Mouse (Mus musculus): ENCODE results near the gene Vgll4.

The Vgll4 gene

DNA sequence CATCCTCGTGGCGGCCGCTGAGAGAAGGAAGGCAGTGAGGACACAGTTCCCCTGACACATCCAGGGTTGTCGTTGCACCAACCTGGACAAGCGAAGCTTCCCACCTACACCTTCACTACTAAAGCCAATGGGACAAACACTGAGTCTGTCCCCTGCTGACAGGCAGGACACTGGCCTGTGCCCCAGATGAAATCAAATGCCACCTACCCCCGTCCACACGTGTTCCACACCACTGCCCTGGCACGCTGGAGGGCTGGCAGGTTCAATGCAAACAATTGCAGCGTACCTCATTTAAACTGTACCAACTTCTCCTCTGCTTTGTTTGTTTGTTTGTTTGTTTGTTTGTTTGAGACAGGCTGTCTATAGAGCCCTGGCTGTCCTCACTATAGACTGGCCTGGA, 50.8 kb downstream of the Vgll4 start:
- no peak for DNase-seq (ENCODE audit: low spot score in 2 of 2)

DNA sequence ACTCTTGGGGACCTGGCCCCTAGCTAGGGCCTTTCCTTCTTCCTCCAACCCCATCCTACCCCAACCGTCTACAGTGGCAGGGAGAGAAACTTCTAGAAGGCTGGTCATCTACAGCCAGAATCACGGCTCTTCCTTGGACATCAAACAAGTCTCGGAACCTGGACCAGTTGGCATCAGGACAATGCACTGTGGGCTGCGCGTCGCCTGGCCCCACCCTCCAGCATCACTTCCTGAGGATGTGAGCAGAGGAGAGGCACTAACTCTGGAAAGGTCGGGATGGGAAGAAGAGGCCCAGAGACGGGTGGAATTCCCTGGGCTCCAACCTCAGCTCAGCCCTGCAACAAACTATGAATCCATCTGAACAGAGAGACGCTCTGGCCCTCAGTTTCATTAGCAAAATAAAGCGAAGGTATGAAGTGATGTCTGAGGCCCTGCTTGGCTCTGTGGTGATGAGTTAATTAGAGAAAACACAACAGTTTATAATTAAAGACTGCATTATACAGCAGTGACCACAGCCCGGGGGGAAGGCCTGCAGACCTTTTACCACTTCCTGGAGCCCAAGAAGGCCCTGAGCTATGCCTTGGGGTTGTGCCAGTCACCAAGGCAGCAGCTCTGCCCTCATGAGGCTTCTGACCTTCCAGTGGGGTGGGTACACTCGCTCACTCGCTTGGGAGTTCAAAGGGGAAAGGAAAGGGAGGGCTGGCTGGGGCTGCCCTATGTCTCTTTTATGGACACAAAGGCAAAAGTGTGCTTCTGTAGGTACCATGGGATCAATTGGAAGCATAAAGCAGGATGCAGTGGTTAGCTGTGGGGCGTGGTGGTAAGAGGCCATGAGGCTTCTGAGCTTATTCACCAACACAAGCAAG, 51.8 kb downstream of the Vgll4 start:
- no peak for DNase-seq (ENCODE audit: low spot score in 2 of 2)

DNA sequence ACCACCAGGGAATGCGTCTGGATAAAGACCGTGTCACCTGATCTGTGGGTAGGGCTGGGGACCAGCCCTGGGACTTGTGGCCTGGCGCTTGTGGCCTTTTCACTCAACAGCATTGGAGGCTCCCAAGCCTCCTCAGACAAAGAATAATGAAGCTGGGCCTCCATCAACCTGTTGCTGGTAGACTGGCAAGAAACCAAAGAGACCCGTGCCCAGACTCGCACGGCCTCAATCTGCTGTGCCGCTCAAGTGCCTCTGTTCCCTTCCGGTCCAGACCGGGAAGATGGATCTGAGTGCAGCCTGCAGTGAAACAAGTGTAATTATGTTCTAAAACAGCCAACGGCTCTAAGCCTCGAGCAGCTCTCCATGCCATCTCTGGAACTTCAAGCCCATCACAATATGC, 52.7 kb downstream of the Vgll4 start:
- DNase-seq (ENCODE audit: low spot score in 2 of 2): no peak

DNA sequence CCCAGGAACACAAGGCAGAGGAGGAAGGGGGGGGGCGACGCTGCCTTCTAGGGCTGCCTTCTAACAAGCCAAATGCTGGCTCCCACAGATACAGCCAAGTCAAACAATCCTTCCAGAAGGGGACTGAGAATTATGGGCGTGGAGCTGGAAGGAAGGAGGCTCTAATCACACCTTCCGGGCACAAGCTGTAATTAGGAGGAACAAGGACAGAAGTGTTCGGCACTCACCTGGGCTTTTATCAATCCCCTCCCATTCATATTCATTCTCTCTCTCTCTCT, 53.1 kb downstream of the Vgll4 start:
- no peak for DNase-seq (ENCODE audit: low spot score in 2 of 2)

DNA sequence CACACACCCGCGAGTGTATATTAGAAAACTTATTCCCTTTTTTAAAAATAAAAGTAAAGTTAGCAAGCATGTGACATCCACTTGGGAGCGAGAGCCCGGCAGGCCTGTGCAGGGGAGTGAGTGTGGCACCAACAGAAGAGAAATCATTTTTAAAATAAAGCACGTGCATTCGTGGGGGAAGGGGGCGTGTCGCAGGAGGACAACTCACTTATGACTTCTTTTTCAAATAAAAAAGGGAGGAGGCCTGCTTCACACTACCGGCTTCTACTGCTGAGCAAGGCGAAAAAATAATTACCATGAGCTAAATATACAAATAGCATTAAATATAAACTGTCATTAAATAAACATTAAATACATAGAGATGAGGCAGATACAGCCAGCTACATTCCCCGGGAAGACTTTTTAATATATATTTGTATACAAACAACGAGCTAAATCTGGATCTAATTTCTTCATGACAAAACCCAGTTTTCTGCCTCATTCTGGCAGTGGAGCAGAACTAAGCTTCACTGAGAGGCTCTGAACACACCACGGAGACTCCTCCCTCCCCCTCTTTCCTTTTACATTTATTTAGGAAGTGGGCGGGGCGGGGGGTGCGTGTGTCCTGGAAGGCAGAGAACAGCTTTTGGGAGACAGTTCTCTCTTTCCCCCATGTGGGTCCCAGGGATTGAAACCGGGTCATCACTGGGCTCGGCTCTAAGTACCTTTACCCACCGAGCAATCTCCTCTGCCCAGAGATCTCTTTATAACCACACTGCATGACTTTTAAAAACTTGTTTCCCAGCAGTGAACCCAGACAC, 53.7 kb downstream of the Vgll4 start:
- DNase-seq (ENCODE audit: low spot score in 2 of 2): no peak

DNA sequence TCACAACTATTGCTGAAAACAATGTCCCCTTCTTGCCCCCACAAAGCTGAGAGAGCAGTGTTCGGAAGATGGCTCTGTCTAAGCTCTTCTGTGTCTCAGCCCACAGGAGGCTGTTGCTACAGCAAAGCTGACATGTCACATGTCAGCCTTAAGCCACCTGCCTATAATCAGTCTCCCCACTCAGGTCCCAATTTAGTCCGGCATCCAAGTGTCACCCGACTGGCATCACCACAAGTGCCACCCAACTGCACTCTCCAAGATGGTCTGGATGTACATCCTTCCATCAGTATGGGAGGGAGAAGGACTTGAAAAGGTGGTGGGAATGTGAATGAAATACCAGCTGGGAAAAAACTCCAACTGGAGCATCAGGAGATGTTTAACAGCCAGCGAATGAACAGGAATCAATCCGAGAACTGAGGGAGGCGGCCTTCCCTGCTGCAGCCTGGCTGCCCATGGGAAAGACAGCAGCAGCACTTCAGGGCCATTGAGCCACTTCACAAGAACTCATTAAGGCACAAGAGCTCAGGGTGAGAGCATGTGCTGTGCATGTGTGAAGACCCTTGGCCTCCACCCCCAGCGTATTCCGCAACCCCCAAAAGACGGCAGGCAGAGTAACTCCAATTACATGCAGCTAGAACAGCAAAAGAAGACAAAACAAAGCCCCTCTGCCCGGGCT, 55.6 kb downstream of the Vgll4 start:
- no peak for DNase-seq (ENCODE audit: low spot score in 2 of 2)

DNA sequence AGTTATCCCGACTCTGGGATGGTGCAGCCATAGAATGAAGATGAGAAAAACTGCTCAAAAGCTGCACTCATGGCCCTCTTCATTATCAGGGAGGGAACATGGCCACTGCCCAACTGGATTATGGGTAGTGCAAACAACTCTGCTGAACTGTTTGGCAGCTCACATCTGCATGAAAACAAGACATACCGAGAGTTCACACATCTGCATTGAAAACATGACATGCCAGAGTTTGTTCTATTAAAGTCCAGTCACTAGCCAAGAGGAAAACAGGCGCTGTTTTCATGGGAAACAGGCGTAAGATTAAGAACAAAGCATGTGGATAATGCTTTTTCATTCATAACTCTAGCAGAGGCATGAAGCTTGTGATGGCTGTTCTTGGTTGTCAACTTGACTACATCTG, 56.7 kb downstream of the Vgll4 start:
- DNase-seq (ENCODE audit: low spot score in 2 of 2): no peak

DNA sequence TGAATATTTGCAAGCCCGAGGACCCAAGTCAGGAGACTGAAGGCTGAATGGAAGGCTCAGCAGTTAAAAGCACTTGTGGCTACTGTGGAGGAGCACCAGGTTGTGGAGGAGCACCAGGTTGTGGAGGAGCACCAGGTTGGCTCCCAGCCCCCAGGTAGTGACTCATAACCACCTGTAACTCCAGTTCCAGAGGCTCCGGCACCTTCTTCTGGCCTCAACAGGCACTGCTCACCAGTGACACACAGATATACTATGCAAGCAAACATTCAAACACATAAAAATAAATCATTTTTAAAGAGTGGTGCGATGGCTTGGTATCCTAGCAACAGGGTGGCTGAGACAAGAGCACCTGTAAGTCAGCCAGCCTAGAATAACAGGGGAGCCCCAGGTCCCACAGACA, 58.3 kb downstream of the Vgll4 start:
- no peak for DNase-seq (ENCODE audit: low spot score in 2 of 2)

DNA sequence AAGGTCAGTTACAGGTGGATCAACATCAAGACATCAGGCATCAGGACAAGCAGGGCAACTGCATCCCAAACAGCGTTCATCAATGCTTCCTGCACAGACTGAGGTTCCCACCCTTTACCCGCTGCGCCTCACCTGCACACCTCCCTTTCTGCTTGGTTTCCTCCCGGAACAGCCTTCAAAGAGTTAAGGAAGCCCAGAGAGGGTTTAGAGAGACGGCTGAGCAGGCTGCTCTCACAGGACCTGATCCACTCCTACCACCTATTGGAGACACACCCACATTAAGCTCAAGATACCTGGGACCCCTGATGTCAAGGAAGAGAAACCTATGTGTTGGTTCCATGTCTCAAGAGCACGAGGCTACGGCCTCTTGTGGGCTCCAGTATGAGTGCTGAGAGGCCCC, 60.0 kb downstream of the Vgll4 start:
- no peak for DNase-seq (ENCODE audit: low spot score in 2 of 2)

DNA sequence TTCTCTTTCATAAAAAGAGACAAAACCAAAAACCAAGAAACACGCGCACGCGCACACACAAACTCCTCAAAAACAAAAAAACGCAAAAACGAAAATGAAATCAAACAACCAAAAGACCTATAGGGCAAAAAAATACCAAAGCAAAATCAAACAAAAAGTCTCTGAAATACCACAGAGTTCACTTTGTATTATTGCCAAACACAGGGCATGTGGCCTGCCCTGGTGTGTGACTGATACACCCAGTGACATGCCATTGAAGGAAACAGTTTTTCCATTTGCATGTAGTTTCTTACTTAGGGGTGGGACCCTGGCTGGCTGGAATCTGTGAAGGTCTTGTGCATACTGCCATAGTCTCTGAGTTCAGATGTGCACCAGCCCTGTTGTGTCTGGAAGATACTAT, 62.3 kb downstream of the Vgll4 start:
- no peak for DNase-seq (ENCODE audit: low spot score in 2 of 2)

DNA sequence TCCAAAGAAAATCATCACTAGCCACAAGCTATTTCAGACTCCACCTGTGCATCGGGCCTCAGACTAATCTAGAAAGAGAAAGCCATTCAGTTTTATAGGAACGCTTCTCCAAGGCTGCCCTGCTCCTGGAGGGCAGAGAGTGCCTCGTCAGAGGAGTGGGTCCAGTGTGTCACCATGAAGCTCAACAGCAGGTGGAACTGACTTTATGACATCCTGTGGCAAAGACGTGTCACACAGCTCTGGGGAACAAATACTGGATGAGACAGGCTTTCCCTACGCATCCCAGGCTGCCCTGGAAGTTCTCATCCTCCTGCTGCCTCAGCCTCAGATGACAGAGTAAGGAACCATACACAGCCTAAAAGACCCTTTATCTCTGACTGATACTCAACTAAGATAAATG, 63.6 kb downstream of the Vgll4 start:
- no peak for DNase-seq (ENCODE audit: low spot score in 2 of 2)

DNA sequence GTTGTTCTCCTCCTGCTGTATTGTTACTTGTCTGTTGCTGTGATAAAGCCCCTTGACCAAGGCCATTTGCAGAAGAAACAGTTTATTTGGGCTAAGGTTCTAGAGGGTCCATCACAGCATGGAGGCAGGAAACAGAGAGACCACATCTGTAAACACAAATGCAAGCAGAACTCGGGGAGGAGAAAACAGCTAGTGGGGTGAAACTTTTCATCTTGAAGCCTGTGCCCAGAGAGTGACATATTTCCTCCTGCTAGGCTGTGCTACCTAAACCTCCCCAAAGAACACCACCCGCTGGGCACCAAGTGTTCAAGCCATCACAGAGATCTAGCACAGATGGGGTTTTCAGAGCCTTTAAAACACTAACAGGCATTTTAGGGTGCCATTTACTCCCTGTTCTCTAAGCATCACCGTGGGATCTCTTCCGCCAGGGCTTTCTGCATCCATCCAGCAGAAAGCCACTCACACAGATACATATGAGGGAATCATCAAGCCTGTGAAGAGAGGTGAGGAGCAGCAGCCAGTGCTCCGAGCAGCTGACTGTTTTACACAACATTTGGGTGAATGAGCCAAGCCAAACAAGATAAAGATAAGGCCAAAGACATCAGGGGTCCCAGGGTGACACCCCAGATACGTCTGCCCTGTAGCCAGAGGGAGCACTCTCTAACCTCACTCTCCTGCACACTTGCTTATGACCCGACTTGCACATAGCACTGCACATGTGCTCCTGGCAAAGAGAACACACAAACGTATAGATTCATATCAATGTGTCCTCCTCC, 64.4 kb downstream of the Vgll4 start:
- no peak for DNase-seq (ENCODE audit: low spot score in 2 of 2)

DNA sequence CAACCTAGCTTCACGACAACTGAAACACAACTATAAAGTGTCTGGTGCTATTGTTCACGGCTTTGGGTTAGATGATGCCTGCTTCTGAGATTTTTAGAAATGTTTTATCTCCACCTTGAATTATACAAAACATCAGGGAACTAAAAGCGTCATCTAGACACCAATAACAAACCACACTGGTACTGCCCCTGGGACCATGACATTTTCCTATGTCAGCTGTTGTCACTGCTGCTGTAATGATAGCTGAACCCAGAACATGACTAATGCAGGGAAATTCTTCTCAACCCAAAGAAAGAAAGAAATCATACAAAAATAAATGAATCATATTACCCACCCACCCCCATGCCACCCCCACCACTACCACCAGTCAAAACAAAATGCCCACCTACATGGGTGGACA, 65.0 kb downstream of the Vgll4 start:
- no peak for DNase-seq (ENCODE audit: low spot score in 2 of 2)

DNA sequence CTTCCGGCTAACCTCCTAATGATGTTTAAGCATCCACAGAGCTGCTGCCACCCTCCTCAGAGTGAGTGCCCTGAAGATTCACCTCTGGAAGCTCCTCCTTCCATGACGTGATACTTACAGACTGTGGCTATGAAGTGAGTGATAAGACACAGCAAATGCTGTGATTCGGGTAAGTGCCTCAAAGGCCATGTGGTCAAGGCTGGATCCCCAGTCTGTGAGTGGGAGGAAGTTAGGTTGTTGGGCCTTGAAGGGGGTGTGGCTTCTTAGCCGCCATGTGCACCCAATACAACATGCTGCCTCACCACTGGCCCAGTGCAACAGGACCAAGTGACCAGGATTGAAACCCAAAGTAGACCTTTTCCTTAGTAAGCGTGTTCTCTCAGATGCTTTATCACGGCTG, 65.6 kb downstream of the Vgll4 start:
- DNase-seq (ENCODE audit: low spot score in 2 of 2): no peak

DNA sequence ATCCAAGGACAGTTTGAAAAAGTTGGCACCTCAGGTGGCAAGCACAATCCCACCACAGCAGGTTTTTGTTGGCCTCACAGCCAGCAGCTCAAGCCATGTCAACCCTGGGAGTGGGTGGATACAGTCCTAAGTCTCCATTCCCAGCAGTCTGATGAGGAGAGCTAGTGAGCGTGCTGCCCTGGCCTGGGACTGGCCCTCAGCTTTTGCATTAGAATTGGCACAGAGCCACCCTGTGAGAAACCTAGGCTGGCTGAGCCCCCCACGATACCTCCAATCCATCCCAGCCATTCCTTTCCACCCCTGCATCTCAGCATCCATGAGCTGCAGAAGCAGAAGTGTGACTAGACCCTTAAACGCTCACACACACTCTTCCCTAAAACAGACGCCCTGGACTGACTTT, 67.9 kb downstream of the Vgll4 start:
- DNase-seq (ENCODE audit: low spot score in 2 of 2): no peak

DNA sequence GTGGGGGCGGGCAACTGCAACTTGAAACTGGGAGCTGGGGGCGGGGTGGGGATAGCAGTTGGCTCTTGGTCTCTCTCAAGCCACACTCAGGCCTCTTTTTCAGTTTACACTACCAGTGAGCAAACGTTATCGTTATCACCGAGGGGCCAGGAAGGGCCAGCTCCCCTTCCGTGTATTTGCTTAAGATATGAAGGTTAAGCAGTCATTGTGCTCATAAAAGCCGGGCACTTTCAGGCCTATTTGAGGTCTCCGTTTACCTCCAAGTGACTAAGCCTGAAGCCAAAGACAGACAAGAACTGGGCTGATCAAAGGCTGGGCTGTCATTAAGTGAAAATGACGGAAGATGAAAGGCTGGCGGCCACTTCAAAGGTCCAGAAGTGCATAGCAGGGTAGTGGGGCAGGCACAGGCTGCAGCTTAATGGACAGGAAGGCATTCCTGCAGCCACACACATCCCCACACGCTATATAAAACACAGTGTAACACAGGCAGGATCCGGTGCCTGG, 68.4 kb downstream of the Vgll4 start:
- DNase-seq (ENCODE audit: low spot score in 2 of 2): no peak

DNA sequence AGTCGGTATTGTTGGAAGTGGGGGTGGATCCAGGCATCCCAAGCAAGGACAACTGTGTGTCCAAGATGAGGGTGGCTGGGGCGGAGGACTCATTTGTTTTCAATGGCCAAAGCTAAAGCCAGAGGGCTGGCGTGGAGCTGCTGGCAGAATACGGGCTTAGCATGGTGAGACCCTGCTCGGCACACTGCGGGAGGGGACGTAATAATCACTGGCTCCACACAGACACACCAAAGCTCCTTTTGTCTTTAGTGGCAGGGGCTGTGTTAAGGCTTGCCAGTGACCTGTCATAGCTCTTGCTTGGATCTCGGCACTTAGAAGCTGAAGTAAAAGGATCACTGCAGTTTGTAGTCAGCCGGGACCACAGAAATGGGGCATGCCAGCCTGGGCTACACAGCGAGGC, 69.6 kb downstream of the Vgll4 start:
- no peak for DNase-seq (ENCODE audit: low spot score in 2 of 2)

DNA sequence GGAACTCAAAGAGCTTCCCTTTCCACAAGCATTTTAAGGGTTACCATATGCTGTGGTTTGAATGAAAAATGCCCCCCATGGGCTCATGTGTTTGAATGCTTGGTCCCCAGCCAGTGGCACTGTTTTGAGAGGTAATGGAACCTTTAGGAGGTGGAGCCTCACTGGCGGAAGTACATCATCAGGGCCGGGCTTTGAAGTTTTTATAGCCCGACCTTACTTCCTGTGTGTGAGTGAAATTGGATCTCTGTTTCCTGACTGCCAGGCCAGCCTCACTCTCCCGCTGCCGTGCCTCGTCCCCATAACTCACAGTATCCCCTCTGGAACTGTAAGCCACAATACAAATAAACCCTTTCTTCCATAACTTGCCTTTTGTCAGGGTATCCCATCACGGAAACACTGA, 70.1 kb downstream of the Vgll4 start:
- DNase-seq (ENCODE audit: low spot score in 2 of 2): no peak

DNA sequence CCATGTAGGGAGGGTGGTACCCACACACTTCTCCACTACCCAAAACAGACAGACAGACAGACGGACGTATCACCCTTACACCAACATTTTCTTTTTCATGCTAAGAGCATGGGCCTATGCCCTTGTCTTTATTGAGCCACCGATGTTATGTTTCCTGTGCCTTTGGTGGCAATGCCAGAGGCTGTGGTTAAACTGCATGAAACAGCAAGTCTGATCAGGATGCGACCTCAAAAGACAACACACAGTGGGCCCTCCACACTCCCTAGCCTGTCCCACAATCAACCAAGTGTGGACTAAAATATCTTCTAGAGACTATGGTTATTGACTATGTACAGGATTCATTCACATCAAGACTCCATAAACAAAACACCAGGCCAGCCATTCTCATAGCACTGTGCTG, 70.8 kb downstream of the Vgll4 start:
- no peak for DNase-seq (ENCODE audit: low spot score in 2 of 2)

DNA sequence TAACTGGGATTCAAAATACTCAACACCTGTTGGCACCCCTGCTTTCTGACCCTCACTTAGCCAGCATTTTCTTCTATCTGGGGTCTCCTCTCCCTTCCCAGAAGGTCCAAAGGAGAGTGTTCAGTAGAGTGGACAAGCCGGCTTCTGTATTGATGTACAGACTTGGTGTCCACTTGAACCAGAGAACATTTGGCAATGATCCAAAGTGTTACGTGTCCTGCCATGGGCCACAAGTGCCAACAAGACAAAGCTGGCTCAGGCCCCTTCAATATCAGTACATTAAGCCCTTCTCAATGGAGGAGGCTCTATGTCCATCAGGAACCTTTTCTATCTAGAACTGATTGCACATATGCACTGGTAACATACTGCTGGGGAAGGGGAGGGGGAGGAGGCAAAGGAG, 73.5 kb downstream of the Vgll4 start:
- no peak for DNase-seq (ENCODE audit: low spot score in 2 of 2)

DNA sequence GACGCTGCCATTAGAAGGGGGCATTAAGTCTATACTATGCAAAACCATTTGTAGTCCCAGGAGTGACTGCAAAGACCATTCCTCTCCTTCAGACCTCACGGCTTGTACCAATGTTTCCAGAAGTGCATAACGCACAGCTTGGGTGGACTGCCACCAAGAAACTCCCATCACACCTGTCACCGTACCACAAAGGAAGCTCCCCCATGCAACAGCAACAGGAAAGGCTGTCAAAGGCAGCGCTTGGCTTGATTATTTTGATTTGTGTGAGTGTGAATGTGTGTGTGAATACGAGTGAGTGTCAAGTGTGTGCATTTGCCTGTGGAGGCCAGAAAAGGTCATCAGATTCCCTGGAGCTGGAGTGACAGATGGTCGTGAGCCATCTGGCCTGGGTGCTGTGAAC, 74.6 kb downstream of the Vgll4 start:
- DNase-seq (ENCODE audit: low spot score in 2 of 2): no peak

DNA sequence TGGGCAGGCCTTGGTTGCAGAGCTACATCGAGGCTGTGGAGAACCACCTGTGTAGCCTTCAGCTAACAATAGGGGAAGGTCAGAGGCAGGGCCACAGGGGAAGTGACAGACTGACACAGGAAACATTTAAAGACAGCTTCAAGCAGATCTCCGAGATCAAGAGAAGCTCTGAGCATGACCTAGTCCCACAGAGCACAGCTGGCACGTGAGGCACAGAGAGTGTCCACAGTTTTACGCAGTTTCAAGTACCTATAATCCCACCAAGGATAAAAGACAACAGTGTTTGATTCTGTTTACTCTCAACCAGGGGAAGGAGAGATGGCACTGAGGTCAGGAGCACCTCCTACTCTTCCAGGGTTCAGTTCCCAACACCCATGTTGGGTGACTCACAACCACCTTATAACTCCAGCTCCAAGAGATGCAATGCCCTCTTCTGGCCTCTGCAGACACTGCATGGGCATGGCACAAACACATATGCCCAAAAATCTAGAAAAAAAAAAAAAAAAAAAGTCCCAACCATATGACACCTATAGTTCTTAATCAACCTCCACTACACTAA, 75.2 kb downstream of the Vgll4 start:
- no peak for DNase-seq (ENCODE audit: low spot score in 2 of 2)
